Mouse (Mus musculus) splenic B cell, adult 2 months (primary cell): ENCODE data around the gene Cfap54.

Source experiments
- DNase-seq: peaks from one replicate; pipeline ENCODE4 v3.0.0-alpha.2; 2011; ENCODE audit warnings: low read depth, low spot score
- H3K27me3 ChIP-seq: 2 replicates; pipeline ENCODE4 v1.6.1; 2012; ENCODE audit warnings: mild to moderate bottlenecking, low read length, moderate library complexity, mixed read lengths; ENCODE audit not compliant: control insufficient read depth, poor library complexity, insufficient read depth, severe bottlenecking
- H3K36me3 ChIP-seq: 2 replicates; pipeline ENCODE4 v1.6.1; 2012; ENCODE audit warnings: mild to moderate bottlenecking, low read length, moderate library complexity, mixed read lengths; ENCODE audit not compliant: control insufficient read depth, poor library complexity, insufficient read depth, severe bottlenecking

Cfap54 gene

GRCm38 (mm10) chr10:93081133-93081779 lies at the start of gene Cfap54:
Gene Cfap54, minus strand, starts transcription at chr10:93081618.
- H3K36me3 ChIP-seq: no peaks in the 10 kb centered on the region
- peak; percentile 95 for DNase-seq
- H3K27me3 ChIP-seq: no peaks in the 10 kb centered on the region

- DNase-seq: no peak
- H3K27me3 ChIP-seq: no peaks in the 10 kb centered on the region
- H3K36me3 ChIP-seq: no peaks in the 10 kb centered on the region
Observed at GRCm38 (mm10) chr10:93130456-93130940, 49.1 kb upstream of the Cfap54 start.

- Histone ChIP-seq H3K36me3 (no peaks in the 10 kb centered on the region), H3K27me3 (no peaks in the 10 kb centered on the region)
- no peak for DNase-seq
Observed at GRCm38 (mm10) chr10:93129904-93130455, 48.6 kb upstream of the Cfap54 start.

GRCm38 (mm10) chr10:93129345-93129744 lies 47.9 kb upstream of the Cfap54 start:
- no peak for DNase-seq
- no peaks in the 10 kb centered on the region for H3K36me3 ChIP-seq
- no peaks in the 10 kb centered on the region for H3K27me3 ChIP-seq

- H3K27me3 ChIP-seq: no peaks in the 10 kb centered on the region
- no peaks in the 10 kb centered on the region for H3K36me3 ChIP-seq
- DNase-seq: no peak
Observed at GRCm38 (mm10) chr10:93128566-93128965, 47.1 kb upstream of the Cfap54 start.

GRCm38 (mm10) chr10:93126025-93126424 lies 44.6 kb upstream of the Cfap54 start:
- Histone ChIP-seq H3K27me3 (no peaks in the 10 kb centered on the region), H3K36me3 (no peaks in the 10 kb centered on the region)
- DNase-seq: no peak

- no peaks in the 10 kb centered on the region for H3K36me3 ChIP-seq
- H3K27me3 ChIP-seq: no peaks in the 10 kb centered on the region
- peak; percentile 94 for DNase-seq
Observed at GRCm38 (mm10) chr10:93123957-93124613, 42.7 kb upstream of the Cfap54 start.

- H3K36me3 ChIP-seq: no peaks in the 10 kb centered on the region
- no peaks in the 10 kb centered on the region for H3K27me3 ChIP-seq
- no peak for DNase-seq
Observed at GRCm38 (mm10) chr10:93123310-93123709, 41.9 kb upstream of the Cfap54 start.

- Histone ChIP-seq H3K36me3 (no peaks in the 10 kb centered on the region), H3K27me3 (no peaks in the 10 kb centered on the region)
- no peak for DNase-seq
Observed at GRCm38 (mm10) chr10:93122399-93123184, 41.2 kb upstream of the Cfap54 start.

- Histone ChIP-seq H3K36me3 (no peaks in the 10 kb centered on the region), H3K27me3 (no peaks in the 10 kb centered on the region)
- no peak for DNase-seq
Observed at GRCm38 (mm10) chr10:93121262-93121860, 39.9 kb upstream of the Cfap54 start.

GRCm38 (mm10) chr10:93119809-93120208 lies 38.4 kb upstream of the Cfap54 start:
- no peaks in the 10 kb centered on the region for H3K27me3 ChIP-seq
- no peak for DNase-seq
- H3K36me3 ChIP-seq: no peaks in the 10 kb centered on the region

GRCm38 (mm10) chr10:93116636-93117035 lies 35.2 kb upstream of the Cfap54 start:
- no peak for DNase-seq
- Histone ChIP-seq H3K27me3 (no peaks in the 10 kb centered on the region), H3K36me3 (no peaks in the 10 kb centered on the region)

- DNase-seq: no peak
- Histone ChIP-seq H3K27me3 (no peaks in the 10 kb centered on the region), H3K36me3 (no peaks in the 10 kb centered on the region)
Observed at GRCm38 (mm10) chr10:93115743-93116142, 34.3 kb upstream of the Cfap54 start.

GRCm38 (mm10) chr10:93114782-93115181 lies 33.4 kb upstream of the Cfap54 start:
- no peak for DNase-seq
- no peaks in the 10 kb centered on the region for H3K27me3 ChIP-seq

More at GRCm38 (mm10) chr10:93114782-93115181, 33.4 kb upstream of the Cfap54 start:
- H3K36me3 ChIP-seq: no peaks in the 10 kb centered on the region
